Mouse (Mus musculus) testis, adult 2 months (tissue): Measurements from ENCODE around the gene Cabp2.
A peak's percentile ranks its signal among the peaks of the same experiment; 100 is the strongest.

ENCODE experiments used
- CTCF ChIP-seq: fragments of 200-500 bp; IDR thresholded peaks from 2 replicates; pipeline ENCODE4 v1.5.1; 2012; ENCODE audit warnings: low read depth, mild to moderate bottlenecking, inconsistent platforms, low read length, moderate library complexity; ENCODE audit not compliant: control insufficient read depth, insufficient read depth, insufficient replicate concordance
- POLR2A ChIP-seq: fragments of 200-500 bp; IDR thresholded peaks from 2 replicates; pipeline ENCODE4 v1.6.1; 2012; ENCODE audit warnings: low read depth, mild to moderate bottlenecking, inconsistent platforms, low read length, moderate library complexity; ENCODE audit not compliant: control insufficient read depth

DNA sequence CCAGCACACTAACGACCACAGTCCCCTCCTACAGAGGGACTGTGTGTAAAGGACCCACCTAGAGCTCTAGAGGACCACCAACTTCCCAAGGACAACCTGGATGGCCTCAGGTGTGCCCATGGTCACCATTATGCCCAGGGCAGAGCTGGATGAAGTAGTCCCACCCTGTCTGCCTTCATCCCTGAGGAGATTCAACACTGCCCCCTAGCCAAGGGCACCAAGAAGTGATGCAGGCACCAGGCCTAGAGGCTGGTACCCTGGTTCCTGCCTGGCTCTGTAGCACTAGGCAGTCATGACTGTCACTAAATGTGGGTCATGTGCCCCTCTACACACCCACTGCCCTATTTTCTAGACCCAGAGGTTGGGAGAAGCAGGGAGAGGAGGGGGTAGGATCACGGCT is 50.4 kb downstream of the Cabp2 start:
- TF ChIP-seq POLR2A (no peak), CTCF (peak; percentile 9; the same call in 1 of the 2 replicates)
